Mouse (Mus musculus) liver, postnatal 0 days (tissue): ENCODE results near the gene Mymk. TPM values are rescaled to one million over a fixed set of nuclear protein-coding genes. Genes with fewer than 3 reads are reported as not detected.

Experiments used
- ATAC-seq: fragments of 200-750 bp; cut with Nextera tagmentation; 2 replicates; pipeline ENCODE4 v1.8.0; 2017; ENCODE audit warnings: mild to moderate bottlenecking, moderate library complexity
- DNase-seq: peaks from one replicate; pipeline ENCODE4 v3.0.0-alpha.2; 2016
- H3K27ac ChIP-seq: fragments of 300-500 bp; sonication (generic); 2 replicates; pipeline ENCODE4 v1.5.1; 2014; ENCODE audit warnings: antibody characterized with exemption, moderate library complexity, mild to moderate bottlenecking, low read depth
- H3K27me3 ChIP-seq: fragments of 300-500 bp; sonication (generic); 2 replicates; pipeline ENCODE4 v1.6.1; 2014; ENCODE audit warnings: low read length, control low read depth, mixed read lengths; ENCODE audit not compliant: insufficient read depth
- H3K36me3 ChIP-seq: fragments of 300-500 bp; sonication (generic); replicated peaks from 2 replicates; pipeline ENCODE4 v1.6.1; 2014; ENCODE audit warnings: mild to moderate bottlenecking, control low read depth, low read length, moderate library complexity, mixed read lengths; ENCODE audit not compliant: insufficient read depth
- H3K4me1 ChIP-seq: fragments of 300-500 bp; sonication (generic); 2 replicates; pipeline ENCODE4 v1.6.1; 2014; ENCODE audit warnings: antibody characterized with exemption, mild to moderate bottlenecking, control low read depth; ENCODE audit not compliant: insufficient read depth
- H3K4me2 ChIP-seq: fragments of 300-500 bp; sonication (generic); 2 replicates; pipeline ENCODE4 v1.6.1; 2014; ENCODE audit warnings: low read depth, mild to moderate bottlenecking, low read length, moderate library complexity, mixed read lengths
- H3K4me3 ChIP-seq: fragments of 300-500 bp; sonication (generic); 2 replicates; pipeline ENCODE4 v1.5.1; 2014; ENCODE audit warnings: low read depth, low read length
- H3K9ac ChIP-seq: fragments of 300-500 bp; sonication (generic); replicated peaks from 2 replicates; pipeline ENCODE4 v1.6.1; 2014; ENCODE audit warnings: mild to moderate bottlenecking, moderate library complexity
- H3K9me3 ChIP-seq: fragments of 300-500 bp; sonication (generic); 2 replicates; pipeline ENCODE4 v1.6.1; 2016; ENCODE audit warnings: mild to moderate bottlenecking, control low read depth, low read length, mixed read lengths
- CTCF ChIP-seq: sonication (generic); IDR thresholded peaks from 2 replicates; pipeline ENCODE4 v1.5.1; 2016; ENCODE audit warnings: antibody characterized with exemption, low read depth
- EP300 ChIP-seq: IDR thresholded peaks from 2 replicates; pipeline ENCODE4 v1.6.1; 2016; ENCODE audit warnings: antibody characterized with exemption, low read depth, mild to moderate bottlenecking
- WGBS: fragments of 180-500 bp; shearing (Covaris S2); extraction: QIAGEN DNeasy Blood & Tissue Kit; methylation state at CpG from one replicate; pipeline ENCODE4 v1.1.7; 2014; ENCODE audit not compliant: insufficient replicate concordance; 5-methylcytosine and 5-hydroxymethylcytosine counted together
- polyA plus RNA-seq: library from polyadenylated mRNA; unstranded; fragments of >200 nt; fragmentation: Nextera tagmentation; extraction: Ambion mirVana; gene quantifications from 2 replicates; pipeline ENCODE4 v1.2.1, GENCODE M21; 2015

Mymk gene
- polyA plus RNA-seq, 1 experiment from 2014 or later: not detected

- 65% methylated on average over 1 of the region's 1 CpGs for WGBS
Measured at GRCm38 (mm10) chr2:27089238-27089637, 17.3 kb upstream of the Mymk start.

GRCm38 (mm10) chr2:27088700-27089099 lies 16.7 kb upstream of the Mymk start:
- DNase-seq (no peak), ATAC-seq (no peak)
- 59% methylated on average over 5 of the region's 5 CpGs for WGBS
- Histone ChIP-seq H3K9me3 (no peaks in the 10 kb centered on the region), H3K9ac (no peak overlapping the region), H3K36me3 (no peaks in the 10 kb centered on the region), H3K4me2 (no peak overlapping the region), H3K4me3 (no peak overlapping the region), H3K27ac (peak overlapping the region; percentile 48; the same call in 1 of the 2 replicates), H3K4me1 (no peaks in the 10 kb centered on the region; the same call in 1 of the 2 replicates), H3K27me3 (no peaks in the 10 kb centered on the region)
- TF ChIP-seq CTCF (no peak), EP300 (no peak)

More at GRCm38 (mm10) chr2:27089238-27089637, 17.3 kb upstream of the Mymk start:
- Histone ChIP-seq H3K9me3 (no peaks in the 10 kb centered on the region), H3K27ac (no peak overlapping the region; the same call in 1 of the 2 replicates), H3K4me1 (no peaks in the 10 kb centered on the region; the same call in 1 of the 2 replicates), H3K4me3 (no peak overlapping the region), H3K9ac (no peak overlapping the region), H3K4me2 (no peak overlapping the region), H3K36me3 (no peaks in the 10 kb centered on the region), H3K27me3 (no peaks in the 10 kb centered on the region)
- DNase-seq (no peak), ATAC-seq (no peak)
- TF ChIP-seq CTCF (no peak), EP300 (no peak)

GRCm38 (mm10) chr2:27088071-27088644 lies 16.2 kb upstream of the Mymk start:
- no peak overlapping the region for H3K4me2 ChIP-seq
- no peaks in the 10 kb centered on the region for H3K9me3 ChIP-seq
- H3K27ac ChIP-seq: peak overlapping the region; percentile 48; the same call in 1 of the 2 replicates
- TF ChIP-seq CTCF (no peak), EP300 (peak; percentile 72; the same call in 1 of the 2 replicates)
- H3K27me3 ChIP-seq: no peaks in the 10 kb centered on the region
- ATAC-seq (peak; percentile 69), DNase-seq (peak; percentile 34)
- WGBS: 41% methylated on average over 18 of the region's 18 CpGs
- no peak overlapping the region for H3K4me3 ChIP-seq
- H3K9ac ChIP-seq: no peak overlapping the region
- no peaks in the 10 kb centered on the region for H3K36me3 ChIP-seq
- H3K4me1 ChIP-seq: no peaks in the 10 kb centered on the region; the same call in 1 of the 2 replicates

GRCm38 (mm10) chr2:27087581-27087980 lies 15.6 kb upstream of the Mymk start:
- Histone ChIP-seq H3K27ac (peak overlapping the region; percentile 48; the same call in 1 of the 2 replicates), H3K4me3 (no peak overlapping the region), H3K27me3 (no peaks in the 10 kb centered on the region), H3K9ac (no peak overlapping the region), H3K36me3 (no peaks in the 10 kb centered on the region), H3K9me3 (no peaks in the 10 kb centered on the region), H3K4me1 (no peaks in the 10 kb centered on the region; the same call in 1 of the 2 replicates), H3K4me2 (no peak overlapping the region)
- no peak for DNase-seq
- no peak for ATAC-seq
- TF ChIP-seq CTCF (no peak), EP300 (no peak)
- 72% methylated on average over 5 of the region's 5 CpGs for WGBS

DNA sequence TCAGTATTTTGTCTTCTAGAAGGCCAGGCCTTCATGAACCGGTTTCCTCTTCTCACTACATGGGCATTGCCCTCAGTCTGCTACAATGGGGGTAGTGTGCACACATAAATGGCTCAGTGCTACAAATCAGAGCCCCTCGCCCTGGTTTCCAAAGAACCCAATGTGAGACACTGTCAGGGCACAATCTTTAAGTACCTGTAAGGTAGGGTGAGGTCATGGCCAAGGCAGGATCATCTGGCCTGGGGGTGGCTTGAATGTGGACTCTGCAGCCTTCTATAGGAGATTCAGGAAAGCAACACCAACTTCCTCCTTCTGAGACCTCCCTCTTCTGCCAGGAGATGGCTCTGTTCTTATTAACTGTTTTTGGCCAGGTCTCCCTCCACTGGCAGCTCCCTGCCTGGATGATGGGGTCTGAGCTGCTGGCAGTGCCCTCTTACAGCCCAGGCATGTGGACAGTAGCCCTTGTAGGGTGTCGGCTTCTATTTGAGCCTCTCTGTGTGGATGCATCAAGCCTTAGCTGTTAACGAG lies 14.6 kb upstream of the Mymk start:
- DNase-seq: no peak
- Histone ChIP-seq H3K4me3 (no peak overlapping the region), H3K4me2 (no peak overlapping the region), H3K9ac (no peak overlapping the region), H3K36me3 (no peaks in the 10 kb centered on the region), H3K27ac (no peak overlapping the region), H3K4me1 (no peaks in the 10 kb centered on the region; the same call in 1 of the 2 replicates), H3K27me3 (no peaks in the 10 kb centered on the region), H3K9me3 (no peaks in the 10 kb centered on the region)
- no peak for ATAC-seq
- TF ChIP-seq CTCF (peak; percentile 27; the same call in 1 of the 2 replicates), EP300 (no peak)
- WGBS: 62% methylated on average over 4 of the region's 4 CpGs

DNA sequence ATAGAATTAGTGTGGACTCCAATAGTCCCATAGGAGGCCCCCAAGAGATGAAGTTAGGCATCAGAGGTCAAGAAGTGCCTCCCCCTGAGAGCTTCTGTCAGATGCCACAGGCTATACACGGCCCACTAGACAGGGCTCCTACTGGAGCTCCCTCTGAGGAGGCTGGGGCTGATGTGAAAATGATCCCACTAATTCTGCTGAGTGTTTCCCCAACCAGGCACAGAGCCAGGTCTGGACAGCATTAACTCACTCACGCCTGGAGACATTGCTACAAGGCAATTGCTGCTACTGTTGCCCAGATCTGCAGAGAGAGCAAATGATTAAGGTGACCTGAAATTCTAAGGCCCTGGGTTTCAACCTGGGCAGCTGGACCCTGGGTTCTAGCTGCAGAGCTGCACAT lies 13.8 kb upstream of the Mymk start:
- H3K4me2 ChIP-seq: no peak overlapping the region
- DNase-seq (no peak), ATAC-seq (no peak)
- H3K9ac ChIP-seq: no peak overlapping the region
- no peak overlapping the region for H3K27ac ChIP-seq
- no peaks in the 10 kb centered on the region for H3K9me3 ChIP-seq
- TF ChIP-seq CTCF: no peak
- no peak for TF ChIP-seq EP300
- 60% methylated on average over 2 of the region's 2 CpGs for WGBS
- H3K36me3 ChIP-seq: no peaks in the 10 kb centered on the region
- no peaks in the 10 kb centered on the region; the same call in 1 of the 2 replicates for H3K4me1 ChIP-seq
- no peak overlapping the region for H3K4me3 ChIP-seq
- no peaks in the 10 kb centered on the region for H3K27me3 ChIP-seq

DNA sequence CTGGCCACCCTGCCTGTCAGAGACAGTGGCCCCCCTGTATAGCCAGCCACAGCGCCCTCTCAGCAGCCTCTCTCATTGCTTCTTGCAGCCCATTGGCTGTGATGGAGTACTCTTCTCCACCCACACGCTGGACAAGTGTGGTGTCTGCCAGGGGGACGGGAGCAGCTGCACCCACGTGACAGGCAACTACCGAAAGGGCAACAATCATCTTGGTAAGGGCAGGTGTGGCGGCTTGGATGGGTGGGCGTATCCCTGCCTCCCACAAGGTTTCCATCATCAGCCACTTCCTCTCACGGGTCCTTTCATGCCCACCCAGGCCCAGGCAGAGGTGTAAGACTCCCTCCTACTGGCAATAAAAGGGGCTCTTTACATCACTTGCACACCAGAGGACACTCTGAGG lies 13.0 kb upstream of the Mymk start:
- no peak for DNase-seq
- H3K36me3 ChIP-seq: no peaks in the 10 kb centered on the region
- 47% methylated on average over 8 of the region's 8 CpGs for WGBS

More for the DNA sequence above, 13.0 kb upstream of the Mymk start:
- Histone ChIP-seq H3K4me3 (no peak overlapping the region), H3K9ac (no peak overlapping the region), H3K9me3 (no peaks in the 10 kb centered on the region), H3K27ac (no peak overlapping the region), H3K4me1 (no peaks in the 10 kb centered on the region; the same call in 1 of the 2 replicates), H3K27me3 (no peaks in the 10 kb centered on the region), H3K4me2 (no peak overlapping the region)
- TF ChIP-seq EP300: no peak
- no peak for TF ChIP-seq CTCF
- ATAC-seq: no peak
